Mouse (Mus musculus) kidney, embryonic 14.5 days (tissue): ENCODE data around the gene Cab39l. TPM values are rescaled to one million over a fixed set of nuclear protein-coding genes. Genes with fewer than 3 reads are reported as not detected.

Source experiments
- ATAC-seq: fragments of 200-750 bp; cut with Nextera tagmentation; 2 replicates; pipeline ENCODE4 v1.8.0; 2017; ENCODE audit warnings: moderate number of reproducible peaks, mild to moderate bottlenecking, moderate TSS enrichment, moderate library complexity; ENCODE audit not compliant: low FRiP score, low TSS enrichment
- H3K27ac ChIP-seq: fragments of 300-500 bp; sonication (generic); 2 replicates; pipeline ENCODE4 v1.5.1; 2014; ENCODE audit warnings: low read depth, mild to moderate bottlenecking, low read length, moderate library complexity, mixed read lengths
- H3K27me3 ChIP-seq: fragments of 300-500 bp; sonication (generic); 2 replicates; pipeline ENCODE4 v1.6.1; 2014; ENCODE audit warnings: mild to moderate bottlenecking, low read length; ENCODE audit not compliant: control insufficient read depth, insufficient read depth
- H3K36me3 ChIP-seq: fragments of 300-500 bp; sonication (generic); 2 replicates; pipeline ENCODE4 v1.6.1; 2014; ENCODE audit warnings: low read length, mixed read lengths; ENCODE audit not compliant: control insufficient read depth, insufficient read depth
- H3K4me1 ChIP-seq: fragments of 300-500 bp; sonication (generic); 2 replicates; pipeline ENCODE4 v1.6.1; 2014; ENCODE audit warnings: low read length, mixed read lengths; ENCODE audit not compliant: control insufficient read depth, insufficient read depth
- H3K4me2 ChIP-seq: fragments of 300-500 bp; sonication (generic); replicated peaks from 2 replicates; pipeline ENCODE4 v1.6.1; 2014; ENCODE audit warnings: low read depth, mild to moderate bottlenecking, low read length
- H3K4me3 ChIP-seq: fragments of 300-500 bp; sonication (generic); 2 replicates; pipeline ENCODE4 v1.5.1; 2014; ENCODE audit warnings: mild to moderate bottlenecking, low read length
- H3K9ac ChIP-seq: fragments of 300-500 bp; sonication (generic); 2 replicates; pipeline ENCODE4 v1.6.1; 2014; ENCODE audit warnings: low read depth, mild to moderate bottlenecking, low read length, moderate library complexity
- H3K9me3 ChIP-seq: fragments of 300-500 bp; sonication (generic); 2 replicates; pipeline ENCODE4 v1.6.1; 2016; ENCODE audit warnings: low read length; ENCODE audit not compliant: control insufficient read depth
- WGBS: fragments of 180-500 bp; shearing (Covaris S2); extraction: QIAGEN DNeasy Blood & Tissue Kit; methylation state at CpG from one replicate; pipeline ENCODE4 v1.1.7; 2014; 5-methylcytosine and 5-hydroxymethylcytosine counted together
- polyA plus RNA-seq: library from polyadenylated mRNA; unstranded; fragments of >200 nt; fragmentation: Nextera tagmentation; extraction: Ambion mirVana; gene quantifications from 2 replicates; pipeline ENCODE4 v1.2.1, GENCODE M21; 2014

Gene Cab39l
- polyA plus RNA-seq, 1 experiment from 2014 or later, result 42.6 TPM

- no peak overlapping the region for H3K9ac ChIP-seq
- H3K36me3 ChIP-seq, result no peaks in the 10 kb centered on the region
- no peak overlapping the region for H3K4me2 ChIP-seq
- H3K27me3 ChIP-seq, result no peaks in the 10 kb centered on the region
- no peak overlapping the region for H3K27ac ChIP-seq
- ATAC-seq, result no peak
- no peak overlapping the region for H3K4me3 ChIP-seq
- H3K4me1 ChIP-seq, result no peaks in the 10 kb centered on the region; the same call in 1 of the 2 replicates
- H3K9me3 ChIP-seq, result no peaks in the 10 kb centered on the region
Measured at GRCm38 (mm10) chr14:59435206-59435605, 5.6 kb upstream of the Cab39l start.

- H3K36me3 ChIP-seq, result no peaks in the 10 kb centered on the region
- H3K27ac ChIP-seq, result no peak overlapping the region
- H3K4me1 ChIP-seq, result no peaks in the 10 kb centered on the region; the same call in 1 of the 2 replicates
- H3K4me2 ChIP-seq, result no peak overlapping the region
- no peaks in the 10 kb centered on the region for H3K9me3 ChIP-seq
- H3K9ac ChIP-seq, result no peak overlapping the region
- ATAC-seq, result no peak
- WGBS, result 87% methylated on average over 3 of the region's 3 CpGs
- H3K27me3 ChIP-seq, result no peaks in the 10 kb centered on the region
- no peak overlapping the region for H3K4me3 ChIP-seq
Measured at GRCm38 (mm10) chr14:59437398-59437797, 3.4 kb upstream of the Cab39l start.

- no peaks in the 10 kb centered on the region; the same call in 1 of the 2 replicates for H3K4me1 ChIP-seq
- no peaks in the 10 kb centered on the region for H3K9me3 ChIP-seq
- no peak overlapping the region for H3K4me3 ChIP-seq
- 89% methylated on average over 2 of the region's 2 CpGs for WGBS
- no peaks in the 10 kb centered on the region for H3K27me3 ChIP-seq
- no peak overlapping the region for H3K9ac ChIP-seq
- no peak for ATAC-seq
- no peak overlapping the region for H3K4me2 ChIP-seq
- no peak overlapping the region for H3K27ac ChIP-seq
- no peaks in the 10 kb centered on the region for H3K36me3 ChIP-seq
Measured at GRCm38 (mm10) chr14:59438505-59438904, 2.3 kb upstream of the Cab39l start.

GRCm38 (mm10) chr14:59440039-59440438, 733 bp upstream of the Cab39l start:
- H3K4me3 ChIP-seq, result peak overlapping the region; percentile 85
- no peaks in the 10 kb centered on the region for H3K9me3 ChIP-seq
- no peaks in the 10 kb centered on the region; the same call in 1 of the 2 replicates for H3K4me1 ChIP-seq
- peak overlapping the region; percentile 78 for H3K4me2 ChIP-seq
- H3K27ac ChIP-seq, result no peak overlapping the region
- no peaks in the 10 kb centered on the region for H3K36me3 ChIP-seq
- H3K9ac ChIP-seq, result peak overlapping the region; percentile 82
- ATAC-seq, result no peak
- H3K27me3 ChIP-seq, result no peaks in the 10 kb centered on the region
- 25% methylated on average over 7 of the region's 7 CpGs for WGBS

- Histone ChIP-seq H3K9ac (peak overlapping the region; percentile 82), H3K27me3 (no peaks in the 10 kb centered on the region), H3K4me1 (no peaks in the 10 kb centered on the region; the same call in 1 of the 2 replicates), H3K9me3 (no peaks in the 10 kb centered on the region), H3K27ac (peak overlapping the region; percentile 80; the same call in 1 of the 2 replicates), H3K36me3 (no peaks in the 10 kb centered on the region), H3K4me2 (peak overlapping the region; percentile 78), H3K4me3 (peak overlapping the region; percentile 85)
- 12% methylated on average over 6 of the region's 6 CpGs for WGBS
- ATAC-seq, result no peak
Measured at GRCm38 (mm10) chr14:59441472-59441805, 667 bp downstream of the Cab39l start.

GRCm38 (mm10) chr14:59445421-59445820, 4.6 kb downstream of the Cab39l start:
- Histone ChIP-seq H3K4me1 (no peaks in the 10 kb centered on the region), H3K9ac (no peak overlapping the region), H3K4me3 (no peak overlapping the region), H3K27ac (no peak overlapping the region), H3K9me3 (0 out of 2 replicates have a peak, but pooled peaks cover 2% of the 10 kb centered on the region), H3K4me2 (no peak overlapping the region), H3K36me3 (no peaks in the 10 kb centered on the region), H3K27me3 (no peaks in the 10 kb centered on the region)
- WGBS, result 91% methylated on average over 1 of the region's 1 CpGs
- no peak for ATAC-seq

- no peaks in the 10 kb centered on the region for H3K36me3 ChIP-seq
- 0 out of 2 replicates have a peak, but pooled peaks cover 2% of the 10 kb centered on the region for H3K9me3 ChIP-seq
- H3K27ac ChIP-seq, result no peak overlapping the region
- H3K4me3 ChIP-seq, result no peak overlapping the region
- no peak for ATAC-seq
- H3K9ac ChIP-seq, result no peak overlapping the region
- H3K27me3 ChIP-seq, result no peaks in the 10 kb centered on the region
- no peaks in the 10 kb centered on the region for H3K4me1 ChIP-seq
- H3K4me2 ChIP-seq, result no peak overlapping the region
Measured at GRCm38 (mm10) chr14:59447981-59448380, 7.2 kb downstream of the Cab39l start.

- H3K27ac ChIP-seq, result no peak overlapping the region
- H3K4me3 ChIP-seq, result no peak overlapping the region
- H3K9me3 ChIP-seq, result no peaks in the 10 kb centered on the region
- ATAC-seq, result no peak
- no peak overlapping the region for H3K9ac ChIP-seq
- H3K36me3 ChIP-seq, result no peaks in the 10 kb centered on the region; the same call in 1 of the 2 replicates
- 97% methylated on average over 2 of the region's 2 CpGs for WGBS
- no peak overlapping the region for H3K4me2 ChIP-seq
- H3K4me1 ChIP-seq, result no peaks in the 10 kb centered on the region
- H3K27me3 ChIP-seq, result no peaks in the 10 kb centered on the region
Measured at GRCm38 (mm10) chr14:59466503-59466902, 25.7 kb downstream of the Cab39l start.

- H3K4me1 ChIP-seq, result no peaks in the 10 kb centered on the region
- no peak overlapping the region for H3K4me2 ChIP-seq
- no peak overlapping the region for H3K27ac ChIP-seq
- ATAC-seq, result no peak
- no peaks in the 10 kb centered on the region for H3K27me3 ChIP-seq
- no peaks in the 10 kb centered on the region for H3K9me3 ChIP-seq
- no peak overlapping the region for H3K9ac ChIP-seq
- H3K36me3 ChIP-seq, result no peaks in the 10 kb centered on the region
- H3K4me3 ChIP-seq, result no peak overlapping the region
- WGBS, result 73% methylated on average over 1 of the region's 1 CpGs
Measured at GRCm38 (mm10) chr14:59467798-59468197, 27.0 kb downstream of the Cab39l start.
